Mouse (Mus musculus) kidney, embryonic 16.5 days (tissue): Measurements from ENCODE around the gene Gm45837. TPM values are rescaled to one million over a fixed set of nuclear protein-coding genes. Genes with fewer than 3 reads are reported as not detected.

Experiments used
- ATAC-seq: fragments of 200-750 bp; cut with Nextera tagmentation; 2 replicates; pipeline ENCODE4 v1.8.0; 2017; ENCODE audit warnings: moderate TSS enrichment; ENCODE audit not compliant: low FRiP score, low TSS enrichment
- H3K27ac ChIP-seq: fragments of 300-500 bp; sonication (generic); 2 replicates; pipeline ENCODE4 v1.5.1; 2014; ENCODE audit warnings: low read length
- H3K27me3 ChIP-seq: fragments of 300-500 bp; sonication (generic); 2 replicates; pipeline ENCODE4 v1.6.1; 2014; ENCODE audit warnings: low read length, control low read depth, mixed read lengths; ENCODE audit not compliant: insufficient read depth
- H3K36me3 ChIP-seq: fragments of 300-500 bp; sonication (generic); 2 replicates; pipeline ENCODE4 v1.6.1; 2014; ENCODE audit warnings: low read length, control low read depth, mixed read lengths; ENCODE audit not compliant: insufficient read depth
- H3K4me1 ChIP-seq: fragments of 300-500 bp; sonication (generic); 2 replicates; pipeline ENCODE4 v1.6.1; 2014; ENCODE audit warnings: low read length, control low read depth, mixed read lengths; ENCODE audit not compliant: insufficient read depth
- H3K4me2 ChIP-seq: fragments of 300-500 bp; sonication (generic); replicated peaks from 2 replicates; pipeline ENCODE4 v1.6.1; 2014; ENCODE audit warnings: low read depth, low read length
- H3K4me3 ChIP-seq: fragments of 300-500 bp; sonication (generic); 2 replicates; pipeline ENCODE4 v1.5.1; 2014; ENCODE audit warnings: mild to moderate bottlenecking, low read length
- H3K9ac ChIP-seq: fragments of 300-500 bp; sonication (generic); replicated peaks from 2 replicates; pipeline ENCODE4 v1.6.1; 2014; ENCODE audit warnings: low read length
- H3K9me3 ChIP-seq: fragments of 300-500 bp; sonication (generic); 2 replicates; pipeline ENCODE4 v1.6.1; 2016; ENCODE audit warnings: low read length, control low read depth
- WGBS: fragments of 180-500 bp; shearing (Covaris S2); extraction: QIAGEN DNeasy Blood & Tissue Kit; methylation state at CpG from one replicate; pipeline ENCODE4 v1.1.7; 2014; 5-methylcytosine and 5-hydroxymethylcytosine counted together
- polyA plus RNA-seq: library from polyadenylated mRNA; unstranded; fragments of >200 nt; fragmentation: Nextera tagmentation; extraction: Ambion mirVana; gene quantifications from 2 replicates; pipeline ENCODE4 v1.2.1, GENCODE M21; 2015

The Gm45837 gene
- polyA plus RNA-seq, 1 experiment from 2014 or later = not detected

DNA sequence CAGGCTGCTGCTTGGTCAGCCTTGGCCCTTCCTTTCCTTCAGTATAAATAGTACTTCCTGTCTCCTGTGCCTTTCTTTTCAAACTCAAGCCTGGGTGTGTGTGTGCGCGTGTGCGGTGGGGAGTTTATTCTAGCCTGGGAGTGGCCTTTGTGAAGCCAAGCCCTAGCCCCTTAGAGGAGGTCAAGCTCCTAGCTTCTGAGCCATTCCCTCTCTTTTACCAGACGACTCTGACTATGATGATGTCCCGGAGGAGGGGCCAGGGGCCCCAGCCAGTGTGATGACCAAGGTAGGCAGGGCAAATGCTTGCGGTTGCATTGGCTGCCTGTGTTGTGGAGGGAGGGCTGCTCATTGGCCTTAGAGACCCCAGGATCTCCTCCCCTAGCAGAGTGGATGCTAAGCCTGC lies 25.4 kb upstream of the Gm45837 start:
- Histone ChIP-seq H3K27ac (peak overlapping the region; percentile 81), H3K9ac (no peak overlapping the region), H3K4me3 (no peak overlapping the region), H3K36me3 (peaks cover 7% of the 10 kb centered on the region; the same call in 1 of the 2 replicates), H3K4me2 (peak overlapping the region; percentile 35), H3K9me3 (no peaks in the 10 kb centered on the region), H3K27me3 (no peaks in the 10 kb centered on the region), H3K4me1 (peaks cover 29% of the 10 kb centered on the region)
- peak; percentile 56 for ATAC-seq
- 24% methylated on average over 6 of the region's 6 CpGs for WGBS

DNA sequence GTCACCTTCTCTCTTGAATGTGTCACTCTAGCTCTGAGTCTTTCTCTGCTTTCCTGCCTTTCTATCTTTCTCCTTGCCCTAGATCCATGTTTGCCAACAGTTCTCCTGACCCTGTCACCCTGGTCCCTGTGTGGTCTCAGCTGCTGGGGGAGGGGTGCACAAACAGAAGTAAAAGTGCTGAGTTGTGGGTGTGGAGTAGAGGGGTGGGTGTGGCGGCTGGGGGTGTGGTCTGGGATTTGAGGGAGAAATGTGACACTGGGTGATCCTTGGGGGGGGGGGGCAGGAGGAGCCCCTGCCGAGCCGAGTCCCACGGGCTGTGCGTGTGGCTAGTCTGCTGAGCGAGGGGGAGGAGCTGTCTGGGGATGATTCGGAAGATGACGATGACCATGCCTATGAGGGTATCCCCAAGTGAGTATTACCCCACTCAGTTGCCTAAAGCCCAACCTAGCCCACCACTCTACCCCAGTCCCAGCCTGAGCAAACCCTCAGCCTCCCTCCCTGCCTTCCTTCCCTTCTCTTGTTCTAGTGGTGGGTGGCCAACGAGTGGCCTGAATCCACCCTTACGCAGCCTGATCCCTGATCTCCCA lies 24.7 kb upstream of the Gm45837 start:
- Histone ChIP-seq H3K36me3 (peaks cover 7% of the 10 kb centered on the region; the same call in 1 of the 2 replicates), H3K27me3 (no peaks in the 10 kb centered on the region), H3K27ac (peak overlapping the region; percentile 81), H3K4me1 (peaks cover 29% of the 10 kb centered on the region), H3K9me3 (no peaks in the 10 kb centered on the region), H3K4me3 (peak overlapping the region; percentile 6; the same call in 1 of the 2 replicates), H3K9ac (peak overlapping the region; percentile 22; the same call in 1 of the 2 replicates), H3K4me2 (peak overlapping the region; percentile 35)
- WGBS = 33% methylated on average over 7 of the region's 10 CpGs
- ATAC-seq = peak; percentile 40

DNA sequence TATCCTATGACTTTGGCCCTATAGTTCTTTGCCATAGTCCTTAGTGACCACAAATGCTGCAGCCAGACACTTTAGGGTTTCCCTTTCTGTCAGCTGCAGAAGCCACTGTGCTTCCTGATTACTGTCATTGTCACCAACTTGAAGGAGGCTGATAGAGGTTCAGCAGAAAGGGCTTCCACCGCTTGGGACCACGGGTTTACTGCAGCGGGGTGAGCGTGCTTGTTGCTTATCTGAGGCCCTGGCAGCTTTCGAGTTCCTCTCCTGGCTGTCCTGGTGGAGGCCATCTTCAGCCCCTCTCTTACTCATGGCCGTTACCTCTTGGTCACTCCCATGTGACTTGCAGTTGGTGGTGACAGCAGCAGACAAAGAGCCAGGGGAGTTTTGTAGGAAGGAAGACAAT lies 21.4 kb upstream of the Gm45837 start:
- no peaks in the 10 kb centered on the region for H3K9me3 ChIP-seq
- H3K36me3 ChIP-seq = peaks cover 7% of the 10 kb centered on the region; the same call in 1 of the 2 replicates
- H3K4me1 ChIP-seq = peaks cover 56% of the 10 kb centered on the region
- no peak overlapping the region for H3K27ac ChIP-seq
- no peak overlapping the region for H3K4me3 ChIP-seq
- 83% methylated on average over 6 of the region's 6 CpGs for WGBS
- no peak for ATAC-seq
- H3K4me2 ChIP-seq = no peak overlapping the region
- no peak overlapping the region for H3K9ac ChIP-seq
- H3K27me3 ChIP-seq = no peaks in the 10 kb centered on the region

DNA sequence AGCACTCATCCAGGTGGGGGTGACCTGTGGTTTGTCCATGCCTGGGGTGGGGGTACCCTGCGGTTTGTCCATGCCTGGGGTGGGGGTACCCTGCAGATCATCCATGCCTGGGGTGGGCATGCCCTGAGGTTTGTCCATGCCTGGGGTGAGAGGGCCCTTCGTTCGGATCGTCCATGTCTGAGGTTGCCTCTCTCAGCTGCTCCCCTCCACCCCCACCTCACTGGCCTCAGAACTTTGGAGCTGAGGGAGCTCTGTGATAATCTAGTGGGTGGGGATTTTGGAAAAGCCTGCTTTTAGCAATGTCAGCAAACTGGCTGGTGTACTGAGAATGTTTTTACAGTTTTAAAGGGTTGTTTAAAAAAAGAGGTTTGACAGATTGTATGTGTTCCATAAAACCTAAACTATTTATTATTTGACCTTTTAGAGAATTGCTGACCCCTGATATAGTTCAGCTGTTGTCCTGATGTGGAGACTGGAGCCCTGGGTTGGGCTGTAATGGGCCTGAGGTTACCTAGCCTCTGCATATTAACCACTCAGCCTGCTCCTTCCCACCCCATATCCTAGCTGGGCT lies 18.7 kb upstream of the Gm45837 start:
- H3K9ac ChIP-seq = no peak overlapping the region
- H3K9me3 ChIP-seq = no peaks in the 10 kb centered on the region
- 0 out of 2 replicates have a peak, but pooled peaks have one; percentile 8 for ATAC-seq
- H3K36me3 ChIP-seq = peaks cover 10% of the 10 kb centered on the region; the same call in 1 of the 2 replicates
- WGBS = 58% methylated on average over 4 of the region's 4 CpGs
- H3K4me3 ChIP-seq = no peak overlapping the region
- H3K4me2 ChIP-seq = no peak overlapping the region
- H3K27me3 ChIP-seq = no peaks in the 10 kb centered on the region
- H3K4me1 ChIP-seq = peaks cover 41% of the 10 kb centered on the region
- H3K27ac ChIP-seq = peak overlapping the region; percentile 98

DNA sequence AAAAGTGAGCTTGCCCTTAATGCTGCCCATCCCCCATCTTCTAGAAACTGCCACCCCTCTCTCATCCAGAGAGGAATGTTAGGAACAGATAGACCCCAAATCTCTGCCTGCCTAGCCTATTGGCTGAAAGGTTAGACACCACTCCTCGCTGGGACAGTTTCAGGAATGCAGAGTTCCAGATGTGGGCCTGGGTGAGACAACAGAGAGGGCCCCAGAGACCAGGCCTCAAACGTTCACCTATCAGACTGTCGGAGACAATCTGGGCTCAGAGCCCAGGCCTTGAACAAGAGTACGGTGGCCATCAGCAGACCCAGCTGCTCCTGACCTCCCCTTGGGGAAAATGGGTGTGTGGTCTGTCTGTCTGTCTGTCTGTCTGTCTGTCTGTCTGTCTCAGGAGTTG lies 17.7 kb upstream of the Gm45837 start:
- Histone ChIP-seq H3K4me2 (peak overlapping the region; percentile 32; the same call in 1 of the 2 replicates), H3K36me3 (peaks cover 18% of the 10 kb centered on the region), H3K9me3 (no peaks in the 10 kb centered on the region), H3K4me1 (peaks cover 37% of the 10 kb centered on the region), H3K27me3 (no peaks in the 10 kb centered on the region), H3K9ac (peak overlapping the region; percentile 32; the same call in 1 of the 2 replicates), H3K4me3 (no peak overlapping the region), H3K27ac (peak overlapping the region; percentile 98)
- 47% methylated on average over 4 of the region's 4 CpGs for WGBS
- ATAC-seq = no peak

DNA sequence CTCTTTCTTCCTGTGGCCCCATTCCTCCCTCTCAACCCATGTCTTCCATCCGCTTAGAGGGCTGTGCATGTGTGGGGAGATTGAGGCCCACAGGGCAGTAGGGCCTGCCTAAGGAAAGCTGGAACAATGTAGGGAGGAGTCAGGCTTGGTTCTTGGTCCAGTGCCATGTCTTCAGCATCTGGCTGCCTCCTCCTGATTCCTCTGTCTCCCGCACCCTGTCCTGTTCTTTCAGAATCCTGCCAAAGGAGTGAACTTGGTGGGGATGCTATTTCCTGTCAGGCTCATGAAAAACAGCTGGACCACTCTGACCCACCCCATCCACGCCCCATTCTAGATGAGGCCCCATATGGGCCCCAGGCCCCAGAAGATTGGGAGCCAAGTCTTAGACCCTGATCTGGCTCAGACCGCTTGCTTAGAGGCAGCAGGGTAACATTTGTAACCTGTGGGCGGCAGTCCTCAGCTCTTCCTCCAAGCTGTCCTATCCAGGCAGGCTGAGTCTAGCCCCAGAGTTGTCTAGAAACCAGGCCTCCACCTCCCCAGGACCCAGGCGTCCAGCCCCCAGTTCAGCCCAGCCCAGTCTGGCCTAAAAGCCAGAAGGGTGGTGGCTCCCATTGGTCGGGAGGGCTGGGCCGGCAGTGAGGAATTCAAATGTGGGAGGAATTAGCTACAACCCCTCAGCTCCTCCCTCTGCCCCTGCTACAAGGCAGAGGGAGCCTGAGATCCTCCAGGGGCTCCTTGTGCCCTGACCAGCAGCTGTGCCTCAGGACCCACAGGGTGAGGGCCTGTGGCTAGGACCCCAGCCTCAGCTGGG lies 16.8 kb upstream of the Gm45837 start:
- Histone ChIP-seq H3K9ac (peak overlapping the region; percentile 67), H3K9me3 (no peaks in the 10 kb centered on the region), H3K4me3 (peak overlapping the region; percentile 48), H3K4me2 (peak overlapping the region; percentile 49), H3K27ac (peak overlapping the region; percentile 98), H3K27me3 (no peaks in the 10 kb centered on the region), H3K4me1 (peaks cover 37% of the 10 kb centered on the region), H3K36me3 (peaks cover 23% of the 10 kb centered on the region)
- peak; percentile 93 for ATAC-seq
- 23% methylated on average over 8 of the region's 8 CpGs for WGBS

DNA sequence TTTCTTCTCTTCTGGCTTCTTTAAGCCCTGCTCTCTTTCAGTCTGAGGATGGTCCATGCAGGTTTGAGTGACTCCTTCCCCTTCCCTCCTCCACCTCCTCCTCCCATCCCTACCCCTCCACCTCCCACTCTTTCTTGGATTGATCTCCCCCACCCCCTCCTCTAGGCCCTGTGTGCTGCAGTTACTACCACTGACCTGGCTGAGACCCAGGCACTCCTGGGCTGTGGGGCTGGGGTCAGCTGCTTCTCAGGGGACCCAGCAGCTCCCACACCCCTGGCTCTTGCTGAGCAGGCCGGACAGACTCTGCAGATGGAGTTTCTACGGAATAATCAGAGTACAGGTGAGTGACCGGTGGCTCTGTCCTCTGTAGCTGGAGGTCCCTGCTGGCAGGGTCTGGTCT lies 16.1 kb upstream of the Gm45837 start:
- H3K27me3 ChIP-seq = no peaks in the 10 kb centered on the region
- peaks cover 26% of the 10 kb centered on the region for H3K36me3 ChIP-seq
- peaks cover 37% of the 10 kb centered on the region for H3K4me1 ChIP-seq
- H3K4me3 ChIP-seq = peak overlapping the region; percentile 48
- 35% methylated on average over 3 of the region's 3 CpGs for WGBS
- peak overlapping the region; percentile 49 for H3K4me2 ChIP-seq
- no peaks in the 10 kb centered on the region for H3K9me3 ChIP-seq
- peak; percentile 3; the same call in 1 of the 2 replicates for ATAC-seq
- H3K9ac ChIP-seq = peak overlapping the region; percentile 67
- H3K27ac ChIP-seq = peak overlapping the region; percentile 98

DNA sequence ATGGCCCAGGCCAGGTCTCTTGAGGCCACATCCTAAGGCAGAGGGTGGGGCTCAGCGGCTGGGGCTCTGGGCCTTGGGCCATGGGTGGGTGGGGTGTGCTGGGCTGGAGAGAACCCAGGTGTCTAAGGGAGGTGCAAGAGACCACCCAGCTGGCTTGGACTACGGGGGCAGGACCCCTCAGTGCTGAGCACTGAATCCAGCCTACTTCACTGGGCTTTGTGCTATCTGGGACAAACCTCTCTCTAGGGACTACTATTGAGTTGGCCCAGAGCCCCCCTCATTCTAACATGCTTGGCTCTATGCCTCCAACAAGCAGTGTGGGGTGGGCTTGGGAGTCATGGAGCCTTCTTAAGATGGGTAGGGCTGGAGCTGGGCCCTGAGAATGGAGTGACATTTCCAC lies 15.2 kb upstream of the Gm45837 start:
- 73% methylated on average over 2 of the region's 2 CpGs for WGBS
- Histone ChIP-seq H3K27me3 (no peaks in the 10 kb centered on the region), H3K4me3 (peak overlapping the region; percentile 48), H3K4me2 (peak overlapping the region; percentile 49), H3K9me3 (no peaks in the 10 kb centered on the region), H3K9ac (peak overlapping the region; percentile 67), H3K36me3 (peaks cover 31% of the 10 kb centered on the region), H3K4me1 (peaks cover 37% of the 10 kb centered on the region), H3K27ac (peak overlapping the region; percentile 98)
- peak; percentile 11; the same call in 1 of the 2 replicates for ATAC-seq

DNA sequence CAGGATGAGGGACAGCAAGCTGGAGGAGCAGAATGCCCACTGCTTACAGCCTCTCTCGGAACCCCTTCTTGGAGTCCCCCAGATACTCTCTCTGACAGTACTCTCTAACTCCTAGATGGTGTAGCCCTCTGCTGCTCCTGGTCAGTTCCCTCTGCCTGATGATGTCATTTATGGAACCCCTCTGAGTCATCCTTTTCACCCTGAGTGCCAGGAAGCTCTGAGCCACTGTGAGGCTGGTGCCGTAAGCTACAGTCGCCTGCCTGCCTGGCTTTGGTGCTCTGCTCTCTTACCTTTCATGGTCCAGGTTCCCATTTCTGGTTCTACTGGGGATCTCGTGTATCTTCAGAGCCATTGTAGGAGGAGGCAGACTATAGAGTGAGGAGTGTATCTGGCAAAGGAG lies 13.5 kb upstream of the Gm45837 start:
- no peak for ATAC-seq
- H3K36me3 ChIP-seq = peaks cover 48% of the 10 kb centered on the region
- H3K4me2 ChIP-seq = no peak overlapping the region
- H3K4me1 ChIP-seq = peaks cover 25% of the 10 kb centered on the region
- H3K27me3 ChIP-seq = no peaks in the 10 kb centered on the region
- H3K9me3 ChIP-seq = no peaks in the 10 kb centered on the region
- 93% methylated on average over 4 of the region's 4 CpGs for WGBS
- no peak overlapping the region for H3K9ac ChIP-seq
- H3K4me3 ChIP-seq = no peak overlapping the region
- no peak overlapping the region for H3K27ac ChIP-seq
